ENCODE assay signal across 12 mouse cellular contexts in the genomic region with DNA sequence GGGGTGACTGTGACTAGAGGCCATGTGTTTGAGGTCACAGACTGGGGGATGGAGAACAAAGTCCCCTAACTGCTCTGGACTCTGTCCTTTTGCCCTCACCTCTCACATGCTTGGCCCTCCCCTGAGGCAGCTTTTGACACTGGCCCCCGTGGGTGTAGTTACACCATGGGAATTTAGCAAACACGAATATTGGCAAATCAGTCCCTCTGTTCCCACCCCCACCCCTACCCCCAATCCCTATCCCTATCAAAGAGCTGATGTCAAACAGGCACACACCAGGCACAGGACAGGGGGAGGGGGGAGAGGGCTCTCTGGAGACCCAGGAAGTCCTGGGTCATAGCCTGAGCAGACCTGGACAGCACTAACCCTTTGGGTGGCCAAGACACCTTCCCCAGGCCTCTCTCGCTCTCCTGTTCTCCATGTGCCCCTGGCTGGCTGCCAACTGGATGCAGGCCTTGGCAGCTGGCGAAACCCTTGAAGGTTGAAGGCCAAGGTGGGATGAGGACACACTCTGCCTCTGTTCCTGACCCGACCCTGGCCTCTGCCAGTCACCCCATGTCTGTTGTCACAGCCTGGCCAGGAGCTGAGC. TPM values are rescaled to one million over a fixed set of nuclear protein-coding genes. Genes with fewer than 3 reads are reported as not detected.
DNase-seq lines count a peak whose midpoint lies in the region; ATAC-seq and TF ChIP-seq lines count a peak whose summit lies in the region.
"Had no signal": no experiment of that assay in that cellular context is flagged by ENCODE, and none has a peak within 500 bp of the region (broad histone marks: within the 10 kb centered on the region; RNA-seq: fewer than 3 reads in every experiment).

No protein-coding gene starts in this region.

- TF ChIP-seq CTCF in lung, postnatal 0 days (IDR thresholded peaks at IDR 0.05): no peak

- no peak overlapping the region for H3K27ac ChIP-seq in lung, postnatal 0 days (ENCODE audit: low read length)
- H3K27ac ChIP-seq in embryonic facial prominence, embryonic 10.5 days (replicated peaks): peak overlapping the region; percentile 59
- no peak overlapping the region for H3K27ac ChIP-seq in forebrain, embryonic 12.5 days
- H3K27ac ChIP-seq: forebrain, embryonic 15.5 days; kidney, postnatal 0 days had no signal

- no peaks in the 10 kb centered on the region for H3K9me3 ChIP-seq in lung, postnatal 0 days (ENCODE audit: low read length)
- H3K9me3 ChIP-seq in embryonic facial prominence, embryonic 10.5 days: no peaks in the 10 kb centered on the region
- H3K9me3 ChIP-seq in forebrain, embryonic 12.5 days: no peaks in the 10 kb centered on the region
- H3K9me3 ChIP-seq: forebrain, embryonic 15.5 days; megakaryocyte, embryonic 14.5 days had no signal

- TF ChIP-seq EP300 in lung, postnatal 0 days (IDR thresholded peaks at IDR 0.05): no peak

- H3K9ac ChIP-seq in lung, postnatal 0 days (replicated peaks; ENCODE audit: low read depth): no peak overlapping the region
- H3K9ac ChIP-seq in forebrain, embryonic 12.5 days: no peak overlapping the region
- H3K9ac ChIP-seq: forebrain, embryonic 15.5 days had no signal

- H3K27me3 ChIP-seq in lung, postnatal 0 days (replicated peaks; ENCODE audit: insufficient read depth, low read length): no peaks in the 10 kb centered on the region
- no peaks in the 10 kb centered on the region for H3K27me3 ChIP-seq in embryonic facial prominence, embryonic 10.5 days (replicated peaks; ENCODE audit: low read depth, poor library complexity, severe bottlenecking)
- H3K27me3 ChIP-seq in forebrain, embryonic 12.5 days: no peaks in the 10 kb centered on the region
- H3K27me3 ChIP-seq: forebrain, embryonic 15.5 days had no signal

- no peak for ATAC-seq in lung, postnatal 0 days
- ATAC-seq in forebrain, embryonic 12.5 days (ENCODE audit: low FRiP score): no peak
- ATAC-seq: forebrain, embryonic 15.5 days had no signal

- no peak overlapping the region for H3K4me3 ChIP-seq in lung, postnatal 0 days (ENCODE audit: low read depth, low read length)
- no peak overlapping the region for H3K4me3 ChIP-seq in embryonic facial prominence, embryonic 10.5 days
- H3K4me3 ChIP-seq in forebrain, embryonic 12.5 days (replicated peaks): no peak overlapping the region
- H3K4me3 ChIP-seq: forebrain, embryonic 15.5 days; megakaryocyte, embryonic 14.5 days had no signal

- WGBS in lung, postnatal 0 days: 27% methylated on average over 5 of the region's 5 CpGs
- WGBS in embryonic facial prominence, embryonic 10.5 days: 63% methylated on average over 5 of the region's 5 CpGs
- WGBS in forebrain, embryonic 12.5 days: 73% methylated on average over 5 of the region's 5 CpGs

- no peaks in the 10 kb centered on the region for H3K36me3 ChIP-seq in lung, postnatal 0 days (ENCODE audit: insufficient read depth, low read length)
- no peaks in the 10 kb centered on the region for H3K36me3 ChIP-seq in embryonic facial prominence, embryonic 10.5 days (replicated peaks)
- H3K36me3 ChIP-seq in forebrain, embryonic 12.5 days (replicated peaks): no peaks in the 10 kb centered on the region
- H3K36me3 ChIP-seq: forebrain, embryonic 15.5 days had no signal

- no peaks in the 10 kb centered on the region for H3K4me1 ChIP-seq in lung, postnatal 0 days (ENCODE audit: insufficient read depth, low read depth, low read length)
- peaks cover 15% of the 10 kb centered on the region for H3K4me1 ChIP-seq in embryonic facial prominence, embryonic 10.5 days
- H3K4me1 ChIP-seq in forebrain, embryonic 12.5 days: peaks cover 6% of the 10 kb centered on the region; the same call in 1 of the 2 replicates

- H3K4me2 ChIP-seq in lung, postnatal 0 days (replicated peaks; ENCODE audit: low read depth, low read length): no peak overlapping the region
- no peak overlapping the region for H3K4me2 ChIP-seq in forebrain, embryonic 12.5 days
- H3K4me2 ChIP-seq: forebrain, embryonic 15.5 days had no signal

- DNase-seq in lung, adult 18-20 months: peak; percentile 65 to 75
- DNase-seq in lung, postnatal 0 days (ENCODE audit: low spot score): no peak
- no peak for DNase-seq in embryonic facial prominence, embryonic 10.5 days (ENCODE audit: low spot score)
- DNase-seq in kidney, postnatal 4 days: peak; percentile 60 to 64
- DNase-seq in skeletal muscle tissue, adult 2 months (ENCODE audit: low read depth, low spot score): peak; percentile 85
- DNase-seq in spleen, postnatal 36 days (ENCODE audit: low spot score in 2 of 2): no peak
- DNase-seq in c-Kit-positive CD71-positive TER-119-positive erythroid progenitor cells, embryonic 14.5 days (ENCODE audit: low spot score): no peak
- DNase-seq: cerebellum, adult 11 months had no signal

RNA-seq across cellular contexts. Expression of a gene that starts 24.2 kb away (rescaled TPM):
- polyA plus RNA-seq in lung, postnatal 0 days (2015; fragmentation: Nextera tagmentation; extraction: Ambion mirVana): 11.9 and 14.2 TPM in 2 replicates
- polyA plus RNA-seq in embryonic facial prominence, embryonic 10.5 days (2016; fragmentation: Nextera tagmentation; extraction: Ambion mirVana): 10.2 and 12.3 TPM in 2 replicates
- 3.4 and 3.7 TPM in 2 replicates for polyA plus RNA-seq in forebrain, embryonic 12.5 days (2016; fragmentation: Nextera tagmentation; extraction: Ambion mirVana)

RNA-seq across cellular contexts. Expression of a gene that starts 37.2 kb away (rescaled TPM):
- polyA plus RNA-seq in lung, postnatal 0 days (2015; fragmentation: Nextera tagmentation; extraction: Ambion mirVana): 342 and 350 TPM in 2 replicates
- polyA plus RNA-seq in embryonic facial prominence, embryonic 10.5 days (2016; fragmentation: Nextera tagmentation; extraction: Ambion mirVana): 278 and 280 TPM in 2 replicates
- polyA plus RNA-seq in forebrain, embryonic 12.5 days (2016; fragmentation: Nextera tagmentation; extraction: Ambion mirVana): 381 and 393 TPM in 2 replicates

Comparison
In these comparisons a context has a peak if more than half of its experiments do, and no peak if none do; other contexts are left out.
1. DNase-seq: peak in lung, adult 18-20 months (2 of 2), kidney, postnatal 4 days (2 of 2) and skeletal muscle tissue, adult 2 months (single experiment); none in lung, postnatal 0 days (single experiment), embryonic facial prominence, embryonic 10.5 days (single experiment), spleen, postnatal 36 days (0 of 2) and c-Kit-positive CD71-positive TER-119-positive erythroid progenitor cells, embryonic 14.5 days (single experiment).